Mouse (Mus musculus): ENCODE data around the gene Fam161b. TPM values are rescaled to one million over a fixed set of nuclear protein-coding genes. Genes with fewer than 3 reads are reported as not detected.

The Fam161b gene
- total RNA-seq, 2 experiments from 2014 or later, result 0.47 to 0.49 TPM

Other genes with a start within 250 kb of the Fam161b start
- gene Dnal1, start 247.5 kb downstream of the Fam161b start, total RNA-seq (2021), result 1 to 10 TPM; 7.0 to 7.3 TPM
- gene Pnma1, start 213.3 kb downstream of the Fam161b start, total RNA-seq (2021), result under 1 TPM; 0.23 to 0.24 TPM
- 10 to 100 TPM; 10.8 to 11.2 TPM for gene Elmsan1, start 143.0 kb downstream of the Fam161b start, total RNA-seq (2021)
- 10 to 100 TPM; 64.0 to 68.9 TPM for gene Ptgr2, start 76.6 kb downstream of the Fam161b start, total RNA-seq (2021)
- 10 to 100 TPM; 15.3 to 17.4 TPM for gene Zfp410, start 45.0 kb downstream of the Fam161b start, total RNA-seq (2021)
- 10 to 100 TPM; 31.5 to 37.0 TPM for gene Coq6, start 176 bp downstream of the Fam161b start, total RNA-seq (2021)
- gene Entpd5, start 47.2 kb upstream of the Fam161b start, total RNA-seq (2021), result 1 to 10 TPM; 7.5 to 8.9 TPM
- gene Bbof1, start 47.2 kb upstream of the Fam161b start, total RNA-seq (2021), result 1 to 10 TPM; 1.1 to 1.2 TPM
- 1 to 10 TPM; 5.4 to 5.8 TPM for gene Rnf113a2, start 55.4 kb upstream of the Fam161b start, total RNA-seq (2021)
- gene Aldh6a1, start 89.2 kb upstream of the Fam161b start, total RNA-seq (2021), result 10 to 100 TPM; 43.2 to 55.1 TPM
- gene Lin52, start 89.6 kb upstream of the Fam161b start, total RNA-seq (2021), result 1 to 10 TPM; 6.3 to 6.4 TPM
- gene Vsx2, start 207.9 kb upstream of the Fam161b start, total RNA-seq (2021), result not detected

Data from gastrocnemius, postnatal 14 days (tissue).